Mouse (Mus musculus): ENCODE data around the gene Ggt1. TPM values are rescaled to one million over a fixed set of nuclear protein-coding genes. Genes with fewer than 3 reads are reported as not detected.
A peak's percentile ranks its signal among the peaks of the same experiment; 100 is the strongest.
"Not testable (repeated sequence)": the region's sequence is repeated elsewhere in the genome, so short reads cannot be mapped to it uniquely, and the experiment has no call there.

The Ggt1 gene
- polyA plus RNA-seq, 1 experiment from 2014 or later: 1.1 TPM

- H3K27me3 ChIP-seq: no peaks in the 10 kb centered on the region
- H3K27ac ChIP-seq: no peak overlapping the region
- H3K4me1 ChIP-seq: peaks cover 23% of the 10 kb centered on the region
- no peak overlapping the region for H3K9ac ChIP-seq
- H3K4me2 ChIP-seq: no peak overlapping the region
- H3K36me3 ChIP-seq (ENCODE audit: poor library complexity, severe bottlenecking): peaks cover 64% of the 10 kb centered on the region
- H3K9me3 ChIP-seq (replicated peaks): no peaks in the 10 kb centered on the region
- no peak overlapping the region for H3K4me3 ChIP-seq
- no peak for ATAC-seq
- 90% methylated on average over 4 of the region's 4 CpGs for WGBS
These were observed 39.8 kb upstream of the Ggt1 start for GRCm38 (mm10) chr10:75521643-75522042.

GRCm38 (mm10) chr10:75525450-75525849 is 36.0 kb upstream of the Ggt1 start:
- not testable (repeated sequence) for H3K27me3 ChIP-seq; H3K4me3 ChIP-seq; H3K27ac ChIP-seq; H3K9me3 ChIP-seq (replicated peaks); ATAC-seq; H3K4me2 ChIP-seq; H3K9ac ChIP-seq; H3K4me1 ChIP-seq
- WGBS: 89% methylated on average over 9 of the region's 9 CpGs
- peaks cover 63% of the 10 kb centered on the region for H3K36me3 ChIP-seq (ENCODE audit: poor library complexity, severe bottlenecking)

GRCm38 (mm10) chr10:75530322-75530721 is 31.1 kb upstream of the Ggt1 start:
- Histone ChIP-seq H3K4me1 (no peaks in the 10 kb centered on the region), H3K27me3 (no peaks in the 10 kb centered on the region), H3K4me2 (no peak overlapping the region), H3K4me3 (no peak overlapping the region), H3K27ac (no peak overlapping the region), H3K36me3 (ENCODE audit: poor library complexity, severe bottlenecking) (peaks cover 66% of the 10 kb centered on the region), H3K9ac (no peak overlapping the region), H3K9me3 (replicated peaks) (no peaks in the 10 kb centered on the region)
- ATAC-seq: no peak
- WGBS: 90% methylated on average over 2 of the region's 2 CpGs

GRCm38 (mm10) chr10:75531532-75532090 is 29.8 kb upstream of the Ggt1 start:
- 88% methylated on average over 9 of the region's 9 CpGs for WGBS
- peaks cover 70% of the 10 kb centered on the region for H3K36me3 ChIP-seq (ENCODE audit: poor library complexity, severe bottlenecking)

GRCm38 (mm10) chr10:75534216-75534615 is 27.2 kb upstream of the Ggt1 start:
- ATAC-seq: no peak
- 90% methylated on average over 8 of the region's 8 CpGs for WGBS
- Histone ChIP-seq H3K9me3 (replicated peaks) (no peaks in the 10 kb centered on the region), H3K27ac (no peak overlapping the region), H3K4me1 (no peaks in the 10 kb centered on the region), H3K27me3 (no peaks in the 10 kb centered on the region), H3K36me3 (ENCODE audit: poor library complexity, severe bottlenecking) (peaks cover 70% of the 10 kb centered on the region), H3K4me3 (no peak overlapping the region), H3K9ac (no peak overlapping the region), H3K4me2 (no peak overlapping the region)

More at GRCm38 (mm10) chr10:75531532-75532090, 29.8 kb upstream of the Ggt1 start:
- Histone ChIP-seq H3K4me1 (no peaks in the 10 kb centered on the region), H3K4me3 (no peak overlapping the region), H3K27ac (no peak overlapping the region), H3K27me3 (no peaks in the 10 kb centered on the region), H3K9ac (no peak overlapping the region), H3K9me3 (replicated peaks) (no peaks in the 10 kb centered on the region), H3K4me2 (no peak overlapping the region)
- no peak for ATAC-seq

- ATAC-seq: no peak
- H3K27me3 ChIP-seq: no peaks in the 10 kb centered on the region
- H3K36me3 ChIP-seq (ENCODE audit: poor library complexity, severe bottlenecking): peaks cover 68% of the 10 kb centered on the region
- no peak overlapping the region for H3K27ac ChIP-seq
- H3K9me3 ChIP-seq (replicated peaks): no peaks in the 10 kb centered on the region
- no peak overlapping the region for H3K4me3 ChIP-seq
- WGBS: 89% methylated on average over 8 of the region's 8 CpGs
- no peak overlapping the region for H3K9ac ChIP-seq
- no peak overlapping the region for H3K4me2 ChIP-seq
- no peaks in the 10 kb centered on the region for H3K4me1 ChIP-seq
These were observed 26.5 kb upstream of the Ggt1 start for GRCm38 (mm10) chr10:75534934-75535333.

- Histone ChIP-seq H3K36me3 (ENCODE audit: poor library complexity, severe bottlenecking) (peaks cover 63% of the 10 kb centered on the region), H3K4me2 (no peak overlapping the region), H3K9ac (no peak overlapping the region), H3K27ac (no peak overlapping the region), H3K4me1 (no peaks in the 10 kb centered on the region), H3K9me3 (replicated peaks) (no peaks in the 10 kb centered on the region), H3K27me3 (no peaks in the 10 kb centered on the region), H3K4me3 (no peak overlapping the region)
- no peak for ATAC-seq
- 86% methylated on average over 2 of the region's 2 CpGs for WGBS
These were observed 26.0 kb upstream of the Ggt1 start for GRCm38 (mm10) chr10:75535423-75535822.

GRCm38 (mm10) chr10:75536123-75536522 is 25.3 kb upstream of the Ggt1 start:
- Histone ChIP-seq H3K36me3 (ENCODE audit: poor library complexity, severe bottlenecking) (peaks cover 58% of the 10 kb centered on the region), H3K4me2 (no peak overlapping the region), H3K4me1 (no peaks in the 10 kb centered on the region), H3K27me3 (no peaks in the 10 kb centered on the region), H3K9me3 (replicated peaks) (no peaks in the 10 kb centered on the region), H3K4me3 (no peak overlapping the region), H3K9ac (no peak overlapping the region), H3K27ac (no peak overlapping the region)
- WGBS: 95% methylated on average over 5 of the region's 5 CpGs
- ATAC-seq: no peak

GRCm38 (mm10) chr10:75547901-75548300 is 13.5 kb upstream of the Ggt1 start:
- Histone ChIP-seq H3K9me3 (replicated peaks) (no peaks in the 10 kb centered on the region), H3K9ac (no peak overlapping the region), H3K4me2 (no peak overlapping the region), H3K36me3 (ENCODE audit: poor library complexity, severe bottlenecking) (peaks cover 3% of the 10 kb centered on the region; the same call in 1 of the 2 replicates), H3K4me3 (no peak overlapping the region), H3K27ac (no peak overlapping the region), H3K27me3 (no peaks in the 10 kb centered on the region), H3K4me1 (peaks cover 7% of the 10 kb centered on the region; the same call in 1 of the 2 replicates)
- 78% methylated on average over 7 of the region's 7 CpGs for WGBS
- no peak for ATAC-seq

GRCm38 (mm10) chr10:75548486-75548885 is 12.9 kb upstream of the Ggt1 start:
- H3K4me1 ChIP-seq: peaks cover 7% of the 10 kb centered on the region; the same call in 1 of the 2 replicates
- no peak overlapping the region for H3K4me2 ChIP-seq
- no peak overlapping the region for H3K9ac ChIP-seq
- no peaks in the 10 kb centered on the region for H3K9me3 ChIP-seq (replicated peaks)
- no peaks in the 10 kb centered on the region for H3K27me3 ChIP-seq
- H3K27ac ChIP-seq: no peak overlapping the region
- peaks cover 9% of the 10 kb centered on the region for H3K36me3 ChIP-seq (ENCODE audit: poor library complexity, severe bottlenecking)
- WGBS: 62% methylated on average over 14 of the region's 14 CpGs
- peak; percentile 48; the same call in 1 of the 2 replicates for ATAC-seq
- H3K4me3 ChIP-seq: no peak overlapping the region

- H3K27me3 ChIP-seq: no peaks in the 10 kb centered on the region
- H3K4me1 ChIP-seq: peaks cover 7% of the 10 kb centered on the region; the same call in 1 of the 2 replicates
- ATAC-seq: no peak
- 84% methylated on average over 7 of the region's 7 CpGs for WGBS
- H3K36me3 ChIP-seq (ENCODE audit: poor library complexity, severe bottlenecking): peaks cover 16% of the 10 kb centered on the region
- H3K27ac ChIP-seq: no peak overlapping the region
- no peak overlapping the region for H3K4me3 ChIP-seq
- H3K9me3 ChIP-seq (replicated peaks): no peaks in the 10 kb centered on the region
- no peak overlapping the region for H3K9ac ChIP-seq
- H3K4me2 ChIP-seq: no peak overlapping the region
These were observed 11.5 kb upstream of the Ggt1 start for GRCm38 (mm10) chr10:75549886-75550285.

GRCm38 (mm10) chr10:75551175-75551574 is 10.2 kb upstream of the Ggt1 start:
- 64% methylated on average over 12 of the region's 12 CpGs for WGBS

GRCm38 (mm10) chr10:75552106-75552505 is 9.3 kb upstream of the Ggt1 start:
- WGBS: 89% methylated on average over 2 of the region's 2 CpGs
- ATAC-seq: no peak
- H3K4me3 ChIP-seq: no peak overlapping the region

More at GRCm38 (mm10) chr10:75551175-75551574, 10.2 kb upstream of the Ggt1 start:
- H3K4me3 ChIP-seq: no peak overlapping the region
- H3K27me3 ChIP-seq: no peaks in the 10 kb centered on the region
- no peak overlapping the region for H3K4me2 ChIP-seq
- no peak overlapping the region for H3K27ac ChIP-seq
- no peak for ATAC-seq
- H3K4me1 ChIP-seq: peaks cover 17% of the 10 kb centered on the region
- H3K36me3 ChIP-seq (ENCODE audit: poor library complexity, severe bottlenecking): peaks cover 16% of the 10 kb centered on the region
- no peak overlapping the region for H3K9ac ChIP-seq
- no peaks in the 10 kb centered on the region for H3K9me3 ChIP-seq (replicated peaks)

More at GRCm38 (mm10) chr10:75552106-75552505, 9.3 kb upstream of the Ggt1 start:
- H3K27ac ChIP-seq: no peak overlapping the region
- H3K4me2 ChIP-seq: no peak overlapping the region
- no peaks in the 10 kb centered on the region for H3K27me3 ChIP-seq
- no peak overlapping the region for H3K9ac ChIP-seq
- no peaks in the 10 kb centered on the region for H3K9me3 ChIP-seq (replicated peaks)
- peaks cover 16% of the 10 kb centered on the region for H3K36me3 ChIP-seq (ENCODE audit: poor library complexity, severe bottlenecking)
- peaks cover 26% of the 10 kb centered on the region for H3K4me1 ChIP-seq

All from forebrain, embryonic 13.5 days (tissue).